Mouse (Mus musculus): ENCODE results near the gene Bpifb1.

DNA sequence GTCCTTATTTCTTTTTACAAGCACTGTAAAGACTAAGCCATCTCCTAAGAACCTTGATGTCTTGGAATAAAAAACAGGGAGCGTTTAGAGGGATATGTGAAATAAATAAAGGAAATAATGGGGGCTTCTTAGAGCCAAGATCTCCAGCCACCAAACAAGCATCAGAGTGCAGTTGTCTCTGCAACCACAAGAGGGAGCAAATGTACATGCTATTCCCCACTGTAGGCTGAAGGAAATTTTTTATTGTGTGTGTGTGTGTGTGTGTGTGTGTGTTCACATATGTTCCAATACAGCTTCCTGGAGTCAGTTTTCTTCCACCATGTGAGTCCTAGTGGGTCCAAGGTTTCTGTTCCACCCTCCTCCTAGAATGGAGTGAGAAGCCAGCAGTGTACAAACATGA lies 17.3 kb upstream of the Bpifb1 start:
- TF ChIP-seq CTCF (IDR thresholded peaks at IDR 0.05; ENCODE audit: control insufficient read depth, insufficient read depth, insufficient read length): no peak
- no peak for TF ChIP-seq MYOD1 (IDR thresholded peaks at IDR 0.05; ENCODE audit: control insufficient read depth, insufficient read length, low read depth)
- TF ChIP-seq MAX (IDR thresholded peaks at IDR 0.05): no peak

All from C2C12 (cell line).